Mouse (Mus musculus) forebrain, embryonic 16.5 days (tissue): ENCODE measurements around the gene Hrc. TPM values are rescaled to one million over a fixed set of nuclear protein-coding genes. Genes with fewer than 3 reads are reported as not detected.

Source experiments
- ATAC-seq: fragments of 200-750 bp; cut with Nextera tagmentation; 2 replicates; pipeline ENCODE4 v1.8.0; 2017; ENCODE audit warnings: mild to moderate bottlenecking, moderate library complexity
- H3K27ac ChIP-seq: fragments of 300-500 bp; sonication (generic); 2 replicates; pipeline ENCODE4 v1.5.1; 2014; ENCODE audit warnings: low read length, control low read depth
- H3K27me3 ChIP-seq: fragments of 300-500 bp; sonication (generic); replicated peaks from 2 replicates; pipeline ENCODE4 v1.6.1; 2014; ENCODE audit warnings: low read length; ENCODE audit not compliant: control insufficient read depth, insufficient read depth
- H3K36me3 ChIP-seq: fragments of 300-500 bp; sonication (generic); 2 replicates; pipeline ENCODE4 v1.6.1; 2014; ENCODE audit not compliant: control insufficient read depth, insufficient read depth
- H3K4me1 ChIP-seq: fragments of 300-500 bp; sonication (generic); replicated peaks from 2 replicates; pipeline ENCODE4 v1.6.1; 2014; ENCODE audit warnings: low read length; ENCODE audit not compliant: control insufficient read depth, insufficient read depth
- H3K4me2 ChIP-seq: fragments of 300-500 bp; sonication (generic); 2 replicates; pipeline ENCODE4 v1.6.1; 2014; ENCODE audit warnings: mild to moderate bottlenecking, low read length, control low read depth
- H3K4me3 ChIP-seq: fragments of 300-500 bp; sonication (generic); replicated peaks from 2 replicates; pipeline ENCODE4 v1.5.1; 2014; ENCODE audit warnings: mild to moderate bottlenecking, low read length, control low read depth
- H3K9ac ChIP-seq: fragments of 300-500 bp; sonication (generic); replicated peaks from 2 replicates; pipeline ENCODE4 v1.6.1; 2014; ENCODE audit warnings: low read depth, low read length, control low read depth
- H3K9me3 ChIP-seq: fragments of 300-500 bp; sonication (generic); 2 replicates; pipeline ENCODE4 v1.6.1; 2016; ENCODE audit warnings: low read length; ENCODE audit not compliant: control insufficient read depth
- WGBS: fragments of 180-500 bp; shearing (Covaris S2); extraction: QIAGEN DNeasy Blood & Tissue Kit; methylation state at CpG from one replicate; pipeline ENCODE4 v1.1.7; 2014; 5-methylcytosine and 5-hydroxymethylcytosine counted together
- polyA plus RNA-seq: library from polyadenylated mRNA; unstranded; fragments of >200 nt; fragmentation: Nextera tagmentation; extraction: Ambion mirVana; gene quantifications from 2 replicates; pipeline ENCODE4 v1.2.1, GENCODE M21; 2015

Gene Hrc
- polyA plus RNA-seq, 1 experiment from 2014 or later, result not detected

- under 1% methylated on average over 70 of the region's 70 CpGs for WGBS
- Histone ChIP-seq H3K27ac (peak overlapping the region; percentile 89), H3K4me3 (peak overlapping the region; percentile 85), H3K4me1 (peaks cover 40% of the 10 kb centered on the region), H3K4me2 (peak overlapping the region; percentile 60), H3K36me3 (0 out of 2 replicates have a peak, but pooled peaks cover 2% of the 10 kb centered on the region), H3K9ac (peak overlapping the region; percentile 94), H3K27me3 (peaks cover 9% of the 10 kb centered on the region), H3K9me3 (no peaks in the 10 kb centered on the region)
- ATAC-seq, result peak; percentile 86
These were observed 32.2 kb downstream of the Hrc start for GRCm38 (mm10) chr7:45367020-45367880.

GRCm38 (mm10) chr7:45368178-45368577, 33.1 kb downstream of the Hrc start:
- Histone ChIP-seq H3K4me3 (peak overlapping the region; percentile 85), H3K9me3 (no peaks in the 10 kb centered on the region), H3K27ac (no peak overlapping the region), H3K27me3 (peaks cover 5% of the 10 kb centered on the region), H3K4me1 (peaks cover 36% of the 10 kb centered on the region), H3K36me3 (peaks cover 9% of the 10 kb centered on the region; the same call in 1 of the 2 replicates), H3K9ac (peak overlapping the region; percentile 69; the same call in 1 of the 2 replicates), H3K4me2 (peak overlapping the region; percentile 60)
- 73% methylated on average over 15 of the region's 15 CpGs for WGBS
- ATAC-seq, result no peak

- Histone ChIP-seq H3K27me3 (peaks cover 5% of the 10 kb centered on the region), H3K27ac (no peak overlapping the region), H3K9ac (no peak overlapping the region), H3K4me3 (no peak overlapping the region), H3K4me1 (peaks cover 36% of the 10 kb centered on the region), H3K4me2 (no peak overlapping the region), H3K36me3 (peaks cover 13% of the 10 kb centered on the region; the same call in 1 of the 2 replicates), H3K9me3 (no peaks in the 10 kb centered on the region)
- no peak for ATAC-seq
- WGBS, result 75% methylated on average over 16 of the region's 16 CpGs
These were observed 34.1 kb downstream of the Hrc start for GRCm38 (mm10) chr7:45369022-45369745.

- Histone ChIP-seq H3K4me3 (peak overlapping the region; percentile 47), H3K4me2 (peak overlapping the region; percentile 71), H3K36me3 (peaks cover 13% of the 10 kb centered on the region; the same call in 1 of the 2 replicates), H3K9ac (peak overlapping the region; percentile 64), H3K27ac (no peak overlapping the region), H3K4me1 (peaks cover 33% of the 10 kb centered on the region), H3K9me3 (no peaks in the 10 kb centered on the region), H3K27me3 (peaks cover 5% of the 10 kb centered on the region)
- no peak; the same call in 1 of the 2 replicates for ATAC-seq
- 8% methylated on average over 49 of the region's 52 CpGs for WGBS
These were observed 34.9 kb downstream of the Hrc start for GRCm38 (mm10) chr7:45369836-45370474.

GRCm38 (mm10) chr7:45370475-45371311, 35.6 kb downstream of the Hrc start, which contains the start of gene Lin7b:
Gene Lin7b, minus strand, starts transcription at chr7:45370583.
- Histone ChIP-seq H3K4me2 (peak within 1 kb of the TSS; percentile 71), H3K36me3 (peaks cover 16% of the 10 kb centered on the region; the same call in 1 of the 2 replicates), H3K9ac (peak within 1 kb of the TSS; percentile 64), H3K27ac (no peak within 1 kb of the TSS), H3K4me1 (peaks cover 25% of the 10 kb centered on the region), H3K4me3 (peak within 1 kb of the TSS; percentile 47), H3K27me3 (peaks cover 5% of the 10 kb centered on the region), H3K9me3 (no peaks in the 10 kb centered on the region)
- peak; percentile 34 for ATAC-seq
- 12% methylated on average over 28 of the region's 28 CpGs for WGBS

GRCm38 (mm10) chr7:45372371-45372770, 37.3 kb downstream of the Hrc start:
- Histone ChIP-seq H3K27ac (no peak overlapping the region), H3K36me3 (peaks cover 29% of the 10 kb centered on the region; the same call in 1 of the 2 replicates), H3K4me1 (peaks cover 23% of the 10 kb centered on the region), H3K27me3 (peaks cover 5% of the 10 kb centered on the region), H3K4me2 (no peak overlapping the region), H3K9ac (no peak overlapping the region), H3K4me3 (no peak overlapping the region), H3K9me3 (no peaks in the 10 kb centered on the region)
- no peak for ATAC-seq
- 81% methylated on average over 5 of the region's 5 CpGs for WGBS

- Histone ChIP-seq H3K4me2 (no peak overlapping the region), H3K4me1 (peaks cover 12% of the 10 kb centered on the region), H3K9me3 (no peaks in the 10 kb centered on the region), H3K9ac (no peak overlapping the region), H3K4me3 (no peak overlapping the region), H3K36me3 (peaks cover 40% of the 10 kb centered on the region), H3K27me3 (no peaks in the 10 kb centered on the region), H3K27ac (no peak overlapping the region)
- no peak for ATAC-seq
- 93% methylated on average over 8 of the region's 8 CpGs for WGBS
These were observed 39.5 kb downstream of the Hrc start for GRCm38 (mm10) chr7:45374620-45375019.

- Histone ChIP-seq H3K27me3 (no peaks in the 10 kb centered on the region), H3K4me1 (no peaks in the 10 kb centered on the region), H3K4me3 (no peak overlapping the region), H3K36me3 (peaks cover 51% of the 10 kb centered on the region), H3K9me3 (no peaks in the 10 kb centered on the region), H3K4me2 (no peak overlapping the region), H3K9ac (no peak overlapping the region), H3K27ac (no peak overlapping the region)
- ATAC-seq, result peak; percentile 41; the same call in 1 of the 2 replicates
- 71% methylated on average over 1 of the region's 1 CpGs for WGBS
These were observed 41.0 kb downstream of the Hrc start for GRCm38 (mm10) chr7:45376057-45376456.
